Mouse (Mus musculus): ENCODE data around the gene Tmem109.

- no peak for TF ChIP-seq CTCF (conservative IDR thresholded peaks at IDR 0.05 in 1 of 2, IDR thresholded peaks at IDR 0.05 in 1 of 2; ENCODE audit: low read depth in 2 of 2, low read length in 2 of 2)
- no peak for TF ChIP-seq MAFK (IDR thresholded peaks at IDR 0.05; ENCODE audit: insufficient replicate concordance, low read length)
- no peak for TF ChIP-seq CHD2 (IDR thresholded peaks at IDR 0.05; ENCODE audit: low read length)
- no peak for TF ChIP-seq SIN3A (IDR thresholded peaks at IDR 0.05; ENCODE audit: low read length)
- no peak for TF ChIP-seq POLR2A (IDR thresholded peaks at IDR 0.05; ENCODE audit: low read depth, low read length)
- TF ChIP-seq USF2 (conservative IDR thresholded peaks at IDR 0.05; ENCODE audit: low read depth, low read length) = no peak
Measured at GRCm38 (mm10) chr19:10905728-10906000, 23.9 kb upstream of the Tmem109 start.
